Mouse (Mus musculus) kidney, adult 9 months (tissue): ENCODE results near the gene Gm6217.
"Not testable (repeated sequence)": the region's sequence is repeated elsewhere in the genome, so short reads cannot be mapped to it uniquely, and the experiment has no call there.

Experiments used
- DNase-seq: peaks from one replicate; pipeline ENCODE4 v3.0.0; 2022

Gm6217 gene

GRCm38 (mm10) chr1:82931326-82931725, at the start of gene Gm6217:
Gene Gm6217, minus strand, starts transcription at chr1:82931399.
- not testable (repeated sequence) for DNase-seq

- no peak for DNase-seq
Measured at GRCm38 (mm10) chr1:82977840-82978239, 46.6 kb upstream of the Gm6217 start.

GRCm38 (mm10) chr1:82975750-82976149, 44.6 kb upstream of the Gm6217 start:
- DNase-seq: peak; percentile 32

- DNase-seq: no peak
Measured at GRCm38 (mm10) chr1:82974342-82974741, 43.1 kb upstream of the Gm6217 start.

GRCm38 (mm10) chr1:82973901-82974300, 42.7 kb upstream of the Gm6217 start:
- DNase-seq: no peak

- DNase-seq: peak; percentile 35
Measured at GRCm38 (mm10) chr1:82973244-82973643, 42.0 kb upstream of the Gm6217 start.

GRCm38 (mm10) chr1:82972046-82972445, 40.8 kb upstream of the Gm6217 start:
- DNase-seq: peak; percentile 23

- no peak for DNase-seq
Measured at GRCm38 (mm10) chr1:82966413-82966812, 35.2 kb upstream of the Gm6217 start.

- no peak for DNase-seq
Measured at GRCm38 (mm10) chr1:82959870-82960385, 28.7 kb upstream of the Gm6217 start, which contains the start of gene Gm47955. Gene Gm47955, plus strand, starts transcription at chr1:82960286.

- DNase-seq: not testable (repeated sequence)
Measured at GRCm38 (mm10) chr1:82955913-82956312, 24.7 kb upstream of the Gm6217 start, which contains the start of gene Gm7544. Gene Gm7544, minus strand, starts transcription at chr1:82956013.

- DNase-seq: no peak
Measured at GRCm38 (mm10) chr1:82948601-82949000, 17.4 kb upstream of the Gm6217 start.

- DNase-seq: not testable (repeated sequence)
Measured at GRCm38 (mm10) chr1:82946029-82946428, 14.8 kb upstream of the Gm6217 start.

- DNase-seq: not testable (repeated sequence)
Measured at GRCm38 (mm10) chr1:82943295-82943694, 12.1 kb upstream of the Gm6217 start, which contains the start of gene A030003K21Rik. Gene A030003K21Rik, minus strand, starts transcription at chr1:82943388.

GRCm38 (mm10) chr1:82942505-82942904, 11.3 kb upstream of the Gm6217 start:
- not testable (repeated sequence) for DNase-seq

GRCm38 (mm10) chr1:82938666-82939065, 7.5 kb upstream of the Gm6217 start:
- DNase-seq: peak; percentile 88

- not testable (repeated sequence) for DNase-seq
Measured at GRCm38 (mm10) chr1:82930558-82930957, 641 bp downstream of the Gm6217 start.

GRCm38 (mm10) chr1:82924650-82925049, 6.5 kb downstream of the Gm6217 start, which contains the start of gene A030014E15Rik:
Gene A030014E15Rik, plus strand, starts transcription at chr1:82924917.
- DNase-seq: no peak

GRCm38 (mm10) chr1:82913434-82913833, 17.8 kb downstream of the Gm6217 start:
- not testable (repeated sequence) for DNase-seq

GRCm38 (mm10) chr1:82913025-82913424, 18.2 kb downstream of the Gm6217 start, which contains the start of gene A030005L19Rik:
Gene A030005L19Rik, plus strand, starts transcription at chr1:82913325.
- DNase-seq: peak; percentile 24

GRCm38 (mm10) chr1:82905886-82906285, 25.3 kb downstream of the Gm6217 start:
- DNase-seq: no peak

- peak; percentile 59 for DNase-seq
Measured at GRCm38 (mm10) chr1:82901201-82901600, 30.0 kb downstream of the Gm6217 start.

GRCm38 (mm10) chr1:82900567-82900966, 30.6 kb downstream of the Gm6217 start:
- DNase-seq: no peak

GRCm38 (mm10) chr1:82893269-82893668, 37.9 kb downstream of the Gm6217 start:
- DNase-seq: no peak
